Mouse (Mus musculus): Measurements from ENCODE around the gene Fam131c.

DNA sequence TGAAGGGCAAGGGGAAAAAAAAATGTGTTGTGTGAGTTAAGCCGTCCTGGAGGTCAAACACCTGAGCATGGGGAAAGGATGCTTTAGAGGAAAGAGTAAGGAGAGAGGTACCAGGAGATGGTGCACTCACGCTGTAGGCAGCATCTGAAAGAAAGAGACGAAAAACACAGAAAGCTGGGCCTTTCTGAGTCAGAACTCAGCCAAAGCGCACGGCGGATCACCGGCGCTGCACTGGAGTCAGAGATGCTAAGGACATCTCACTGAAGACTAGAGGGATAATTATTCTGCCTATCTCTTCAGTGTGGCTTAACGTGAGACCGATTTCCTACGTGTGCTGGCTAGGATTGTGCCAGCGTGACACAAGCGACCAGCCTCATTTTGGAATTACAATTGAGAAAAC lies 59.9 kb downstream of the Fam131c start:
- TF ChIP-seq POLR2A (IDR thresholded peaks at IDR 0.05; ENCODE audit: low read depth, low read length) (no peak), CTCF (conservative IDR thresholded peaks at IDR 0.05; ENCODE audit: insufficient read depth, insufficient read length, low read depth, low read length) (no peak)

All from kidney, adult 2 months (tissue).